Mouse (Mus musculus) olfactory bulb, adult 2 months (tissue): ENCODE measurements at regions not wholly inside any gene's neighbourhood (a gene's known extent, or its start where the extent isn't known, plus 50 kb on each side); places are given as distances from the start of the nearest gene placed in this dataset.

Experiments used
- CTCF ChIP-seq: fragments of 200-500 bp; IDR thresholded peaks from 2 replicates; pipeline ENCODE4 v1.5.1; 2012; ENCODE audit warnings: low read depth, mild to moderate bottlenecking, low read length, moderate library complexity; ENCODE audit not compliant: insufficient read depth
- POLR2A ChIP-seq: fragments of 200-500 bp; IDR thresholded peaks from 2 replicates; pipeline ENCODE4 v1.6.1; 2012; ENCODE audit warnings: mild to moderate bottlenecking, low read depth, low read length, moderate library complexity; ENCODE audit not compliant: insufficient read depth

DNA sequence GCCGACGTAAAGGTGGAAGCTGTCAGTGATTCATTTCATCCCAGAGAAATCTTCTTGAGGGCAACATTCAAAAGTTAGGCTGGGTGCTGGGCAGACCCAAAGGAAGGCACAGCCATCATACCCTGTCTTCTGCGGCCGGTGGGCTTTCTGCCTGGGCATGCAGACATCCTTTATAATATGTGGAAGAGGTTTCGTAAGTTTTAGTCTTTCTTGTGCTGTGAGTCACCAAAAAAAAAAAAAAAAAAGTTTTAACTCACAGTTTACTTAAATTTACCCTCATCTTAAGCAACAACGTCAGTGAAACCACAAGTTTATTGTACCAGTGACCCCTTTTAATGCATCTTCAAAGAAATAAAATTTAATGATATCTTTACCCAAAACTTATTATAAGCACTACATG is 128.7 kb downstream of the Dusp6 start:
- no peak for TF ChIP-seq CTCF
- no peak for TF ChIP-seq POLR2A
